Mouse (Mus musculus): ENCODE measurements around the gene Pfdn2.

The Pfdn2 gene

GRCm38 (mm10) chr1:171402991-171403390 lies 57.5 kb downstream of the Pfdn2 start:
- no peak for DNase-seq (ENCODE audit: low read depth, low spot score)

GRCm38 (mm10) chr1:171407263-171407662 lies 61.8 kb downstream of the Pfdn2 start:
- no peak for DNase-seq (ENCODE audit: low read depth, low spot score)

All from telencephalon, adult 2 months (tissue).